Mouse (Mus musculus): ENCODE results near the gene Zbtb8a.
A peak's percentile ranks its signal among the peaks of the same experiment; 100 is the strongest.
"Not testable (repeated sequence)": the region's sequence is repeated elsewhere in the genome, so short reads cannot be mapped to it uniquely, and the experiment has no call there.

Gene Zbtb8a

GRCm38 (mm10) chr4:129377601-129378390 lies at the start of gene Zbtb8a:
TSS of gene Zbtb8a (minus strand) at chr4:129378116.
- DNase-seq (ENCODE audit: low spot score) = peak; percentile 68

DNA sequence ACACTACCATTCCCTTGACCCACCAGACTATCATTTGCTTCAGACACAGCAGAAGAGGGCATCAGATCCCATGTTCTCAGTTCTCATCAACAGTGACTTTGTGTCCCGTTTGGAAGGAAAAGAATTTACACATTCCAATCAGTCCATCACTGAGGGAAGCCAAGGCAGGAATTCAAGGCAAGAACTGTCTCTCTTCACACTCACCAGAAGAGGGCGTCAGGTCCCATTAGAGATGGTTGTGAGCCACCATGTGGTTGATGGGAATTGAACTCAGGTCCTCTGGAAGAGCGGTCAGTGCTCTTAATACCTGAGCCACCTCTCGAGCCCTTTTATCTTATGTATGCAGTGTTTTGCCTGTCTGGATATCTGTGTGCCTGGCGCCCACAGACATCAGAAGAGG lies 40.4 kb upstream of the Zbtb8a start:
- DNase-seq (ENCODE audit: low spot score) = no peak

GRCm38 (mm10) chr4:129416478-129416877 lies 38.6 kb upstream of the Zbtb8a start:
- no peak for DNase-seq (ENCODE audit: low spot score)

- no peak for DNase-seq (ENCODE audit: low spot score)
These were observed 38.0 kb upstream of the Zbtb8a start for GRCm38 (mm10) chr4:129415892-129416291.

DNA sequence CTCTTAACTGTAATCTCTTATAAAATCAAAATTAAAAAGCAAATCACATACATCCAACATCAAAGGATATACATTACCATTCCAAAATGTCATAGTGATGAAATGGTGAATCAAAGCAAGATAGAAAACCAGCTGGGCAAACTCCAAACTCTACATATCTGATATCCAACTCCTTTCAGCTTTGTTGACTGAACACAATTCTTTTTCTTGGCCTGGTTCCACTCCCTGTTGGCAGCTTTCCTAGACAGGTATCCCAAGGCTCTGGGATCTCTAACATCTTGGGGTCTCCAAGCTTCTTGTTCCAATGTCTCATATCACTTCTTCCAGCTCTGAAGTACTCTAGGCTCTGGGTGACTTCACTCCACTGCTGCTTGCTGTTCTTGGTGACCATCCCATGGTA lies 33.1 kb upstream of the Zbtb8a start:
- no peak for DNase-seq (ENCODE audit: low spot score)

- DNase-seq (ENCODE audit: low spot score) = not testable (repeated sequence)
These were observed 32.6 kb upstream of the Zbtb8a start for GRCm38 (mm10) chr4:129410532-129410931.

DNA sequence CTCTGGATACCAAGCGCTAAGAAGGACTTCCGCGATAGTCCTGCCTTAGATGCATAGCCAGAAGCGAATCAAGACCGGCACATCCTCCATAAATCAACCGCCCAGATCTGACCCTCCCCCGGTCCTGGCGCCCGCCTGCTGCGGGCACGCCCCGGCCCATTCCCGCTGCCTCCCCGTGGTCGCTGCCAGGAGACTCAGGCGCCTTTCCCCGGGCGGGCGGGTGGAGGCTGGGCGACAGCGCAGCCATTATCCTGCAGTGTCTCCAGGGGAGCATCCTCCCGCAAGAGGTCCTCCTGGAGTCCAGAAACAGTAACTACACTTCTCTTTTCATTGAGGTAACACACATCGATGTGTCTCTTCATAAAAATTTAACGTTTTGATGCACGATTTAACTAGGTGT lies 28.5 kb upstream of the Zbtb8a start:
- peak; percentile 75 for DNase-seq (ENCODE audit: low spot score)

DNA sequence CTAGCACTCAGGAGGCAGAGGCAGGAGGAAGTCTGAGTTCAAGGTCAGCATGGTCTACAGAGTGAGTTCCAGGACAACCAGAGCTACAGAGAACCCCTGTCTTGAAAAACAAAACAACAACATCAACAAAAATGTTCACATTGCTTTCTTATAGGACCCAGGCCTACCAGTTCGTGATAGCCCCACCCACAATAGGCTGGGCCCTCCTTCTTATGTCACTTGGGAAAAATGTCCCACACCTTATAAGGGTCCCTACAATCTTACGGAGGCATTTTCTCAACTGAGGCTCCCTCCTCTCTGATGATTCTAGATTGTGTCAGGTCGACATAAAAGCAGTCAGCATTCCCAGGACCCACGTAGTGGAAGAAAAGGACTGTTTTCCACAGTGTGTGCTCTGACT lies 21.9 kb upstream of the Zbtb8a start:
- DNase-seq (ENCODE audit: low spot score) = no peak

GRCm38 (mm10) chr4:129396960-129397359 lies 19.0 kb upstream of the Zbtb8a start:
- DNase-seq (ENCODE audit: low spot score) = no peak

- DNase-seq (ENCODE audit: low spot score) = no peak
These were observed 16.4 kb upstream of the Zbtb8a start for GRCm38 (mm10) chr4:129394089-129394870.

DNA sequence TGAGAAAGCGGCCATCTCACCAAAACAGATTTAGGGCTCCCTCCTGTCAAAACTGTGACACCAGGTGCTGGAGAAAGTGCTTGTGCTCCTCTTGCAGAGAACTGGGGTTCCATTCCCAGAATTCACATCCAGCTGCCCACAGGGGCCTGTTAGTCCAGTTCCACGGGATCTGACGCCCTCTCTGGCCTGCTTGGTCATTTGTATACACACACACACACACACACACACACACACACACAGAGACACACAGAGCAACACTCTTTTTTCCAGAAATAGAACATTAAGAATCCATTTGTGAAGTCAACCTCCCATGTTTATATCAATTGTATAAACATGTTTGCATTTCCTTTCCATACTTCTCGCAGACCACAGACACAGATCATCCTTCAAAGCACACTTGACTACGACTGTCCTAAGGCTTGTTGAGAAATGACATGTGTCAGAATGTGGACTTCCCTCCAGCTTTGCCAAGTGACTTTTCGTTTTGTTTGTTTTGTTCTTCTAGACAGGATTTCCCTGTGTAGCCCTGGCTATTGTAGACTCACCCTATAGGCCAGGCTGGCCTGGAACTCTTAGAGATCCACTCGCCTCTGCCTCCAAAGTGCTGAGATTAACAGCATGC lies 13.1 kb upstream of the Zbtb8a start:
- DNase-seq (ENCODE audit: low spot score) = no peak

DNA sequence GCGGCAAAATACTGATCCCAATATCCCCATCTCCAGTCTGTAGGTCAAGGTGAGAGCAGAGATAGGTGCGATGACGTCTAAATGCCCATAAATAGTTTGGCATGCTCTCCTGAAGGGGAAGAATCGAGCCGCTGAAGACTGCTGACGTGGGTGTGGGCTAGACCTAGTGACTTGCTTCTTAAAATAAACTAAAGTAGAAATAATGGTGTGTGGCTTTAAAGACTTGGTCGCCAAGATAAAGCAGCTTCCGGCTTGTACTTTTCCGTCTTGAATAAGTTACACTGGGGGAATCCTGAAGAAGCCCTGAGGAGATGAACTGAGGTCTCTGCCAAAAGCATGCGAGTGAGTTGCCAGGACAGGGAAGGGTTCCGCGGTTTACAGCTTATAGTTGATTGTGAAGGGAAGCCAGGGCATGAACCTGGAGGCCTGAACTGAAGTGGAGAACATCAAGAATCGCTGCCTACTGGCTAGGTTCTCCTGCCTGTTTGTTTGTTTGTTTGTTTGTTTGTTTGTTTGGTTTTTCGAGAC lies 12.4 kb upstream of the Zbtb8a start:
- DNase-seq (ENCODE audit: low spot score) = no peak

- DNase-seq (ENCODE audit: low spot score) = no peak
These were observed 10.5 kb upstream of the Zbtb8a start for GRCm38 (mm10) chr4:129388404-129388803.

- DNase-seq (ENCODE audit: low spot score) = no peak
These were observed 9.1 kb upstream of the Zbtb8a start for GRCm38 (mm10) chr4:129386989-129387388.

GRCm38 (mm10) chr4:129386269-129386946 lies 8.5 kb upstream of the Zbtb8a start:
- no peak for DNase-seq (ENCODE audit: low spot score)

- no peak for DNase-seq (ENCODE audit: low spot score)
These were observed 7.8 kb upstream of the Zbtb8a start for GRCm38 (mm10) chr4:129385685-129386084.

DNA sequence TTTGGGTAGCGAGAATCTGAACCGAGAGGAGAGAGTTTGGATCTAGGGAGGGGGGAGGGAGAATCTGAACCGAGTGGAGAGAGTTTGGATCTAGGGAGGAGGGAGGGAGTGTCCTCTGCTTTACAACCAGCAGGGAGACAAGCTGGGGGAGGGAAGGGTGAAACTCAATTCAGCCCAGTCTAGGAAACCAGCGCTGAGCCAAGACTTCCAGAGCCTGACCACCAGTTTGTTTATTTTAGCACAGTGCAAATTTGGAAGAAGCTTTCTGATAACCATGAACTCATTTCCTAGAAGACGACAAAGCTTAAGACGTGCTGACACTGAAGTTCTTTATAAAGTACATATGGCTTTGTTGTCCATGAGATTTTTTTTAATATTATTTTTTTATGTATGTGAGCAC lies 6.5 kb upstream of the Zbtb8a start:
- peak; percentile 75 for DNase-seq (ENCODE audit: low spot score)

GRCm38 (mm10) chr4:129383586-129383985 lies 5.7 kb upstream of the Zbtb8a start:
- no peak for DNase-seq (ENCODE audit: low spot score)

DNA sequence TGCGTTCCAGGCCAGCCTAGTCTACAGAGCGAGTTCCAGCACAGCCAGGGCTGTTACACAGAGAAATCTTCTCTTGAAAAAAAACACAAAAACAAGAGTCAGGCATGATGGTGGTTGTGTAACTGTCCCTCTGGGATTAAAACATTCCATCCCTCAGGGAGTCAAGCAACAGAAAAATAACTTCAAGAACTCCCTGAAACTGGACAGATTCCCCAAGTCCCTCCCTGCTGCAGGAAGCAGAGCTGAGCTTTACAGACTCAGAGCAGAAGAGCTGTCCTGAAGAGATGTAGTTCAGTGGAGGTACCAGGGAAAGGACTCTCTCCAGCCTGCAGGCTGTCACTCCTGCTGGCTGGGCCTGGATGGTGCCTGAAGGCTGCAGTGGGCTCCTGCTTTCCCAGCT lies 4.6 kb upstream of the Zbtb8a start:
- DNase-seq (ENCODE audit: low spot score) = no peak

DNA sequence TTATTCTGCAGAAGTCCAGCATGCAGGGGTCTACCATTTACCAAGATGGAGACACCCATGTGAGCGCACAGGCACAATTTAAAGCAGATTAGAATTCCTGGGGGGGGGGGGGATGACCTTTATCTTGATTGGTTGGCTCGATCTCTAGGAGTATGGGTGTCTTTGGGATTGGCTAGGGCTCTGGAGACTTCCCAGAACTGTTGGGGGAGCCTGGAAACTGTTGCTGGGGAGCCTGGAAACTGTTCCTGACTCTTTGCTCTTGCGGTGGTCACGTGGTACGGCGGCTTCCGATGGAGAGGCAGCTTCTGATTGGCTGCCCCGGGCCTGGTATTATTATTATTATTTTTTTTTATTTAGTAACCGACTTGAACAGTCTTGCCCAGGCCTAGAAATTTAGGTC lies 4.1 kb upstream of the Zbtb8a start:
- no peak for DNase-seq (ENCODE audit: low spot score)

- DNase-seq (ENCODE audit: low spot score) = no peak
These were observed 3.2 kb upstream of the Zbtb8a start for GRCm38 (mm10) chr4:129381148-129381547.

DNA sequence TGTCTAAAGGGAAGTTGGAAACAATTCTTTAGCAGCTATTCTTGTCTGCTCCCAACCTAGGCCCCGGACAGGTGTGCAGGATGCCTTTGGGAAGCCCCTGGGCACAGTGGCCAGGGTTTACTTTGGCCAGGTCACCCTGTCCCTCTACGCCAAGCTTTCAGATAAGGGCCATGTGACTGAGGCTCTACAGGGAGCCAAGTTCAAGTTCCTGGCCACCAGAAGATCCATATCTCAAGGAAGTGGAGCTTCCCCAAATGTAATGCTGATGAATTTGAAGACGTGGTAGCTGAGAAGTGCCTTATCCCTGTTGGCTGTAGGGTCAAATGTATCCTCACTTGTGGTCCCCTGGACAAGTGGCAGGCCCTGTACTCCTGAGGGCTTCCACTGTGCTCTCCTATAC lies 1.9 kb upstream of the Zbtb8a start:
- no peak for DNase-seq (ENCODE audit: low spot score)

Measured in yolk sac, embryonic 10.5 days (tissue).